Mouse (Mus musculus) hindbrain, postnatal 0 days (tissue): Measurements from ENCODE around the gene Dhrs2. TPM values are rescaled to one million over a fixed set of nuclear protein-coding genes. Genes with fewer than 3 reads are reported as not detected.

Source experiments
- ATAC-seq: fragments of 200-750 bp; cut with Nextera tagmentation; 2 replicates; pipeline ENCODE4 v1.8.0; 2017; ENCODE audit warnings: mild to moderate bottlenecking, moderate TSS enrichment, moderate library complexity
- DNase-seq: peaks from one replicate; pipeline ENCODE4 v3.0.0-alpha.2; 2015; ENCODE audit warnings: low spot score
- H3K27ac ChIP-seq: fragments of 300-500 bp; sonication (generic); 2 replicates; pipeline ENCODE4 v1.5.1; 2014; ENCODE audit warnings: mild to moderate bottlenecking
- H3K27me3 ChIP-seq: fragments of 300-500 bp; sonication (generic); 2 replicates; pipeline ENCODE4 v1.6.1; 2014; ENCODE audit warnings: low read length, mixed read lengths; ENCODE audit not compliant: insufficient read depth
- H3K36me3 ChIP-seq: fragments of 300-500 bp; sonication (generic); 2 replicates; pipeline ENCODE4 v1.6.1; 2014; ENCODE audit warnings: low read length, mixed read lengths; ENCODE audit not compliant: insufficient read depth
- H3K4me1 ChIP-seq: fragments of 300-500 bp; sonication (generic); 2 replicates; pipeline ENCODE4 v1.6.1; 2014; ENCODE audit warnings: antibody characterized with exemption, low read length, mixed read lengths; ENCODE audit not compliant: insufficient read depth
- H3K4me2 ChIP-seq: fragments of 300-500 bp; sonication (generic); 2 replicates; pipeline ENCODE4 v1.6.1; 2014; ENCODE audit warnings: low read depth, mild to moderate bottlenecking, low read length, moderate library complexity, mixed read lengths
- H3K4me3 ChIP-seq: fragments of 300-500 bp; sonication (generic); 2 replicates; pipeline ENCODE4 v1.5.1; 2014; ENCODE audit warnings: low read length
- H3K9ac ChIP-seq: fragments of 300-500 bp; sonication (generic); replicated peaks from 2 replicates; pipeline ENCODE4 v1.6.1; 2014; ENCODE audit warnings: mild to moderate bottlenecking, low read length, moderate library complexity, mixed read lengths
- H3K9me3 ChIP-seq: fragments of 300-500 bp; sonication (generic); 2 replicates; pipeline ENCODE4 v1.6.1; 2016; ENCODE audit warnings: low read length, mixed read lengths
- CTCF ChIP-seq: IDR thresholded peaks from 2 replicates; pipeline ENCODE4 v1.5.1; 2016; ENCODE audit warnings: antibody characterized with exemption, control low read depth, low read depth
- WGBS: fragments of 180-500 bp; shearing (Covaris S2); extraction: QIAGEN DNeasy Blood & Tissue Kit; methylation state at CpG from one replicate; pipeline ENCODE4 v1.1.7; 2014; 5-methylcytosine and 5-hydroxymethylcytosine counted together
- polyA plus RNA-seq: library from polyadenylated mRNA; unstranded; fragments of >200 nt; fragmentation: Nextera tagmentation; extraction: Ambion mirVana; gene quantifications from 2 replicates; pipeline ENCODE4 v1.2.1, GENCODE M21; 2015
- total RNA-seq: library from RNA; depleted of rRNA; stranded (reverse); fragments of >200 nt; gene quantifications from 2 replicates; pipeline ENCODE4 v1.2.3, GENCODE M21; 2014

Dhrs2 gene
- total and polyA plus RNA-seq, 2 experiments from 2014 or later = 1.7 to 2.0 TPM

DNA sequence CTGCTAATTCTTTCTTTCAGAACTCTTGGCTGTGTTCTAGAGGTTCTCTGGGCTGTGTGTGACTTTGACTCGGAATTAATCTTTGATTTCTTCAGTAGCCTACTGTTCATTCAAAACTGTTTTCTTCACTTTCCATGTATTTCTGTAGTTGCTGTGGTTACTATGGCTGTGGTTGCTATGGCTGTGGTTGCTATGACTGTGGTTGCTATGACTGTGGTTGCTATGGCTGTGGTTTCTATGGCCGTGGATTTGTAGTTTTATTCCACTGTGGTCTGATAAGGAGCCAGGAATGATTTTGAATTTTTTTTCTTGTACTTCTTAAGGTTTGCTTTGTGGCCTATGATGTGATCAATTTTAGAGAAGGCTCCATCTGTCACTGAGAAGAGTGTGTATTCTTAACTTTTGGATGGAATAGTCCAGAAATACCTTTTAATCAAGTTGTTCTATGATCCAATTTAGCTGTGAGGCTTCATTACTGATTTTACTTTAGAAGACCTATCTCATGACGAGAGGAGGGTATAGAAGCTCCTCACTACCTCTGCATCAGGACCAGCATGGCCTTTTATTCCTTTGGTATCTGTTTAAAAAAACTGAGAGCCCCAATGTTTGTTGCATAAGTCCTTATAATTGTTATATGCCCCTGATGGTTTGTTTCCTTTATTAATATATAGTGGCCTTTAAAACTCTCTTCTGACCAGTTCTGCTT, 16.6 kb upstream of the Dhrs2 start:
- H3K36me3 ChIP-seq = no peaks in the 10 kb centered on the region
- no peak for TF ChIP-seq CTCF
- no peaks in the 10 kb centered on the region for H3K9me3 ChIP-seq
- H3K4me2 ChIP-seq = no peak overlapping the region
- DNase-seq = peak; percentile 79
- WGBS = 17% methylated on average over 3 of the region's 3 CpGs
- H3K9ac ChIP-seq = no peak overlapping the region
- peak overlapping the region; percentile 22; the same call in 1 of the 2 replicates for H3K27ac ChIP-seq
- H3K27me3 ChIP-seq = no peaks in the 10 kb centered on the region
- 0 out of 2 replicates have a peak, but pooled peaks cover 4% of the 10 kb centered on the region for H3K4me1 ChIP-seq
- ATAC-seq = peak; percentile 95
- H3K4me3 ChIP-seq = no peak overlapping the region

DNA sequence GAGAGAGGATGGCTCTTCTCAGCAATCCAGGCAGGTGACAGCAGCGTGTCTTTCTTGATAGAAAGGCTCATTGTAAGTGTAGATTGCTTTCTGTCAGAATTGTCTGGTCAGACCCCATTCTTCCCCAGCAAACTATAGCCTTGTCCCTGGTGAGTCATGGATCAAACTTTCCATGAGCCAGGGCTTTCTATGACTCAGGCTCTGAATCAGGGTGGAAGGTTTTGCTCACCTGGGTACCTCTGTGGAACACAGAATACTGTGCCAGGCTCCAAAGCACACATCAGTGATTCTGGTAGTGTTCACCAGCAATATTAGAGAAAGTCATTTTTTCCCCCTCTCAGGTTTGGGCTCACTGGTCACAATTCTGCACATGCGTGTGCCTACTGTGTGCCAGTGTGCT, 13.5 kb upstream of the Dhrs2 start:
- 85% methylated on average over 2 of the region's 2 CpGs for WGBS
- no peak overlapping the region for H3K4me2 ChIP-seq
- no peak for ATAC-seq
- H3K9ac ChIP-seq = no peak overlapping the region
- H3K4me1 ChIP-seq = 0 out of 2 replicates have a peak, but pooled peaks cover 4% of the 10 kb centered on the region
- no peak overlapping the region for H3K27ac ChIP-seq
- no peak for TF ChIP-seq CTCF
- no peak overlapping the region for H3K4me3 ChIP-seq
- no peak for DNase-seq
- H3K36me3 ChIP-seq = no peaks in the 10 kb centered on the region
- H3K27me3 ChIP-seq = no peaks in the 10 kb centered on the region
- H3K9me3 ChIP-seq = no peaks in the 10 kb centered on the region

DNA sequence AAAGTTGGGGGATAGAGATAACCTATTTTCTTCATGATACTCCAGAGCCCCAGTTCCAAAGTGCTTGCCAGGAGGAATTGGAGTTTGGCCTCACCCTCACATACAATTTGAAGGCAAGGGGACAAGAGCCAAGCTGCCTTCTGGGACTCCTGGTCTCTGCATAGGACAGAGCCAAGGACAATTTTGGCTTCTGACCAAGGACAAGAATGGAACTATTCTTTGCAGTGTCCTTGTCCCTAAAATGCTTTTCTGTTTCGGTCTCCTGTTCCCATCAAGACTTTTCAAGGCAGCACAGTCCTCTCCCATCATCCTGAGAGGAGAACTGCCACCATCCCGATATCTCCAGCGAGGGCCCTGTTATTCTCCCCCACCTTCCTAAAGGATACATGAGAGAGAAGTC, 8.2 kb upstream of the Dhrs2 start:
- Histone ChIP-seq H3K4me1 (no peaks in the 10 kb centered on the region), H3K4me3 (no peak overlapping the region), H3K27me3 (no peaks in the 10 kb centered on the region), H3K27ac (no peak overlapping the region), H3K9ac (no peak overlapping the region), H3K36me3 (no peaks in the 10 kb centered on the region), H3K9me3 (no peaks in the 10 kb centered on the region), H3K4me2 (no peak overlapping the region)
- no peak for DNase-seq
- WGBS = 75% methylated on average over 3 of the region's 3 CpGs
- no peak for TF ChIP-seq CTCF
- ATAC-seq = no peak

DNA sequence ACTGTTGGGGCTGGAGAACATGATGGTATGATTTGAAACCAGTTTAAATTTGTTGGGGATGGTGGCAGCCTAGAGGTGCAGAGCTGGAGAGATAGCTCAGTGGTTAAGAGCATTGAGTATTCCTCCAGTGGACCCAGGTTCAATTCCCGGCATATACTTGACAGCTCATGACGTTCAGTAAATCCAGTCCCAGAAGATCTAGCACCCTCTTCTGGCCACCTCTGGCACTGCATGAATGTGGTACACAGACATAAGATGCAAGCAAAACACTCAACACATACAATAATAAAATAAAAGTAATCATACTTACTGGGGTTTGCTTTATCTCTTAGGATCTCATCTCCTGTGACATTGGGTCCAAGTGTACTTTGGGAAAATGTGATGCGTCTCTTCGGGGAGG, 7.3 kb upstream of the Dhrs2 start:
- H3K4me1 ChIP-seq = no peaks in the 10 kb centered on the region
- H3K27ac ChIP-seq = no peak overlapping the region
- no peak overlapping the region for H3K9ac ChIP-seq
- TF ChIP-seq CTCF = peak; percentile 63
- no peak overlapping the region for H3K4me3 ChIP-seq
- no peaks in the 10 kb centered on the region for H3K27me3 ChIP-seq
- DNase-seq (peak; percentile 48), ATAC-seq (no peak)
- no peaks in the 10 kb centered on the region for H3K36me3 ChIP-seq
- H3K4me2 ChIP-seq = no peak overlapping the region
- WGBS = 53% methylated on average over 4 of the region's 4 CpGs
- no peaks in the 10 kb centered on the region for H3K9me3 ChIP-seq

DNA sequence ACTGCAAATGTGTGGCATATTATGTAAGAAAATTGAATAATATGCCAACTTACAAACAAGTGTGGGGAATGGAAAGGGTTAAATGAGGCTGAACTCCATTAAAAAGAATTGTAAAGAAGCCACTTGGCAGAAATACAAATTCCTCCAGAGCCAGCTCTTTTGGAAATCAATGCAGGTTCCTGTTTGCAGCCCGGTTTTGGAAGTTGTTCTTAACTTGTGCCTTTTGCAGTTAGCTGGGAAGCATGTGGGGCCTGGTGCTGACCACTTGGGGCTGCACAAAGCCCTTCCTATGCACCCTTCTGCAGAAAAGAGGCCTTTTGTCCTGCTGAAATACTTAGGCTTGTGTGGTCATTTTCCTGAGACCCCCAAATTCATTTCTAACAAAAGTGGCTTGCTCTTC, 1.4 kb downstream of the Dhrs2 start:
- ATAC-seq (peak; percentile 89), DNase-seq (peak; percentile 86)
- Histone ChIP-seq H3K9ac (no peak overlapping the region), H3K36me3 (no peaks in the 10 kb centered on the region), H3K4me2 (no peak overlapping the region), H3K27ac (no peak overlapping the region), H3K4me1 (0 out of 2 replicates have a peak, but pooled peaks cover 3% of the 10 kb centered on the region), H3K9me3 (no peaks in the 10 kb centered on the region), H3K27me3 (no peaks in the 10 kb centered on the region), H3K4me3 (no peak overlapping the region)
- WGBS = 10% methylated on average over 1 of the region's 1 CpGs
- TF ChIP-seq CTCF = peak; percentile 58

DNA sequence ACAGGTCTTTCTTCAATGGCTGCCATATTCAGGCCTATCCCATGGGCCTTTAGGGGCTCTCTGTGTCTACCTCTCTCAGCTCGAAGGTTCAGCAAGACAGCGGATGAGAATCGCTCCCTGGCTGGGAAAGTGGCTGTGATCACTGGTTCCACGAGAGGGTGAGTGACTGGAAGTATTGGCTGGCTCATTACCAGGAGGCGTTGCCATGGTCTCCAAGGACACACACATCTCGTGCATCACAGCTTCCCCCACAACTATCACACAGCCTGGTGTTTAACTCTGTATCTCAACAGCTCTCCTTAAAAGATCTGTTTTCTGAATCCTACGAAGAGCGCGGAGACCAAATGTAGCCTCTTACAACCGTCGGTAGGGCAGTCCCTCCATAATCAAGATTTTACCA, 12.8 kb downstream of the Dhrs2 start:
- Histone ChIP-seq H3K4me2 (no peak overlapping the region), H3K4me3 (no peak overlapping the region), H3K9ac (no peak overlapping the region), H3K27ac (no peak overlapping the region), H3K4me1 (no peaks in the 10 kb centered on the region), H3K27me3 (no peaks in the 10 kb centered on the region), H3K36me3 (no peaks in the 10 kb centered on the region), H3K9me3 (no peaks in the 10 kb centered on the region)
- TF ChIP-seq CTCF = no peak
- WGBS = 80% methylated on average over 11 of the region's 11 CpGs
- DNase-seq (no peak), ATAC-seq (no peak)

DNA sequence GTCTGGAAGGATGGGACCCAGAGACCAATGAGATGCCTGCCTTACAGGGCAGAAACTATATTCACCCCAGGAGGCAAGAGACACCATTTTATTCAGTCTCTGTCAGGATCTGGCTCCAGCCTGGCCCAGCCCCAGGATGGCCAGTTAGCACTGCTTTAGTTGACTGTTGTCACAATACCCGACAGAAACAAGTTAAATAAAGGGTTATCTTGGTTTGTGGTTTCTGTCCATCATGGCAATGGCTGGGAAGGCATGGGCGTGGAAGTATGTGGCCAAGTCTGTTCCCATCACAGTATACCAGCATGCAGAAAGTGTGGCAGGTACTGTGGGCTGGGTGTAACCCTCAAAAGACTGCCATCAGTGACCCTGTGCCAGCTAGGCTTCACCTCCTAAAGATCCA, 14.9 kb downstream of the Dhrs2 start:
- WGBS = 88% methylated on average over 2 of the region's 2 CpGs
- Histone ChIP-seq H3K4me1 (no peaks in the 10 kb centered on the region), H3K27me3 (no peaks in the 10 kb centered on the region), H3K9me3 (no peaks in the 10 kb centered on the region), H3K36me3 (no peaks in the 10 kb centered on the region), H3K4me2 (no peak overlapping the region), H3K9ac (no peak overlapping the region), H3K27ac (no peak overlapping the region), H3K4me3 (no peak overlapping the region)
- DNase-seq = no peak
- no peak for TF ChIP-seq CTCF
- no peak for ATAC-seq
